Mouse (Mus musculus): ENCODE data around the gene Pold1. TPM values are rescaled to one million over a fixed set of nuclear protein-coding genes. Genes with fewer than 3 reads are reported as not detected.

Gene Pold1
- total and polyA plus RNA-seq, 2 experiments from 2014 or later = 18.3 to 41.8 TPM

DNA sequence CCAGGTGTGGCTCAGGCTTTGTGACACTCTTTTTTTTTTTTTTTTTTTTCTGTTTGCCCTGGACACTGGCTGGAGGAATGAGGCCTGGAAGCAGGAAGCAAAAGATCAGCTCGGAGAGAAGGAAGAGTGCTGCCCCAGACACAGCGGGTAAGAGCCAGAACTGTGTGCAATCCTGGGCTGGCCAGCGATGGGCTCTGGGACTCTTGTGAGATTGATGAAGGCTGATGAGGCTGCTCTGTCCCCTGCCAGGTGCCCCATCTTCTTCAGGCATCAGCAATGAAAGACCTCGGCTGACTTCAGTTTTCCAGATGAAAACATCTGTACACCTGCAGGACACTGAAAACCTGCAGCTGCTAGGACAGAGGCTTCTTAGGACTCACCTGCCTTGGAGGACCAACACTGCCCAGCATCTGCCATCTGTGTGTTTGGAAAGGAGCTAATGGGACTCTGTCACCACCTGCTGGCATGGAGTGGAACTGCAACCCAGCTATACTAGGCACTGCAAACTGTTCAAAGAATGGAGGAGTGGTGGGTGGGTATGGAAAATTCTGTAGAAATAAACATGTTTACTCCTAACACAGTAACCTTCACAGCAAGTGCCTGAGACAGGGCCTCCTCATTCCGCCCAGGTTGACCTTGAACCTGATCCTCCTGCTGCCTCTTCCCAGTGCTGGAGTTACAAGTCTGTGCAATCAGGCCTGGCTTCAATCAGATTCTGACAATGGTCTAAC is 63.6 kb downstream of the Pold1 start:
- no peak for TF ChIP-seq EP300 (IDR thresholded peaks at IDR 0.05; ENCODE audit: low read depth)
- peak; percentile 97 for TF ChIP-seq CTCF (IDR thresholded peaks at IDR 0.05; ENCODE audit: low read depth)
- no peak overlapping the region for H3K4me3 ChIP-seq (ENCODE audit: low read depth, low read length)
- no peaks in the 10 kb centered on the region for H3K27me3 ChIP-seq (ENCODE audit: control insufficient read depth, insufficient read depth, low read length)
- ATAC-seq (ENCODE audit: insufficient read depth, low read depth) = peak; percentile 45; the same call in 1 of the 2 replicates
- H3K9me3 ChIP-seq (replicated peaks; ENCODE audit: control insufficient read depth, low read length) = no peaks in the 10 kb centered on the region
- no peak overlapping the region for H3K4me2 ChIP-seq (ENCODE audit: low read depth, low read length)
- H3K4me1 ChIP-seq (ENCODE audit: control insufficient read depth, insufficient read depth) = peaks cover 12% of the 10 kb centered on the region
- no peaks in the 10 kb centered on the region; the same call in 1 of the 2 replicates for H3K36me3 ChIP-seq (replicated peaks; ENCODE audit: control insufficient read depth, insufficient read depth, low read length)
- 0 out of 2 replicates have a peak overlapping the region, but pooled peaks have one; percentile 8 for H3K27ac ChIP-seq (ENCODE audit: low read depth)
- peak; percentile 62 for DNase-seq (ENCODE audit: low spot score)
- H3K9ac ChIP-seq (replicated peaks; ENCODE audit: low read depth, low read length) = no peak overlapping the region
- 22% methylated on average over 5 of the region's 5 CpGs for WGBS

DNA sequence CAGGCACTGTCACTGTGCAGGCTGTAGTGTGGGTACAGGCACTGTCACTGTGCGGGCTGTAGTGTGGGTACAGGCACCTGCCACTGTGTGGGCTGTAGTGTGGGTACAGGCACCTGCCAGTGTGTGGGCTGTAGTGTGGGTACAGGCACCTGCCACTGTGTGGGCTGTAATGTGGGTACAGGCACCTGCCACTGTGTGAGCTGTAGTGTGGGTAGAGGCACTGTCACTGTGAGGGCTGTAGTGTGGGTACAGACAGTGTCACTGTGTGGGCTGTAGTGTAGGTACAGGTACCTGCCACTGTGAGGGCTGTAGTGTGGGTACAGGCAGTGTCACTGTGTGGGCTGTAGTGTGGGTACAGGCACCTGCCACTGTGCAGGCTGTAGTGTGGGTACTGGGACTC is 64.5 kb downstream of the Pold1 start:
- H3K27me3 ChIP-seq (ENCODE audit: control insufficient read depth, insufficient read depth, low read length) = no peaks in the 10 kb centered on the region
- H3K9ac ChIP-seq (replicated peaks; ENCODE audit: low read depth, low read length) = no peak overlapping the region
- no peak overlapping the region for H3K4me3 ChIP-seq (ENCODE audit: low read depth, low read length)
- TF ChIP-seq EP300 (IDR thresholded peaks at IDR 0.05; ENCODE audit: low read depth) (no peak), CTCF (IDR thresholded peaks at IDR 0.05; ENCODE audit: low read depth) (no peak)
- H3K36me3 ChIP-seq (replicated peaks; ENCODE audit: control insufficient read depth, insufficient read depth, low read length) = no peaks in the 10 kb centered on the region
- ATAC-seq (ENCODE audit: insufficient read depth, low read depth) = no peak
- peaks cover 12% of the 10 kb centered on the region for H3K4me1 ChIP-seq (ENCODE audit: control insufficient read depth, insufficient read depth)
- H3K4me2 ChIP-seq (ENCODE audit: low read depth, low read length) = no peak overlapping the region
- H3K9me3 ChIP-seq (replicated peaks; ENCODE audit: control insufficient read depth, low read length) = no peaks in the 10 kb centered on the region
- no peak for DNase-seq (ENCODE audit: low spot score)
- peak overlapping the region; percentile 8; the same call in 1 of the 2 replicates for H3K27ac ChIP-seq (ENCODE audit: low read depth)
- WGBS = 68% methylated on average over 1 of the region's 1 CpGs

DNA sequence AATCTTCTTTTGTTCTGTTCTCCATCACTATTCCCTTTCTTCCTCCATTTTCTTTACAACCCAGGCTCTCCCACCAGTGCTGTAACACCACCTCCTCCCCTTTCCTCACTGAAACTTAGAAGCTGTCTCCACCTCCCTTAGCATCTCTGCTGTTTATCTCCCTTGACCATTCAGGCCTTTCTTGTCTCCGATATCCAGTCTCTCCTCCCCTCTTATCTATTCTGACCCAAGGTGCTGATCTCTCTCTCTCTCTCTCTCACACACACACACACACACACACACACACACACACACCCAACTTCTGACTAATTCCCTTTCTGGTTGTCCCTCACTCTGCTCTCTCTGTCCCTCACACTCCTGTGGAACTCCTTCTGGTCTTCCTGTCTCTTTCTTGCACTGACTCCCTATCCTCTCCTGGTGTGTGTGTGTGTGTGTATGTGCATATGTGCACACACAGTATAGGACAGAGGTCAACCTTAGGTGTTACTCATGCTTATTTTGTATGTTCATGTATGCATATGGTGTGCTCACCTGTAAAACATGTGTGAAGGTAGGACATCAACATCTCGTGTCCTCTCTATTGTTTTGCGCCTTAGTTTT is 65.7 kb downstream of the Pold1 start:
- Histone ChIP-seq H3K4me3 (ENCODE audit: low read depth, low read length) (no peak overlapping the region), H3K36me3 (replicated peaks; ENCODE audit: control insufficient read depth, insufficient read depth, low read length) (no peaks in the 10 kb centered on the region), H3K27ac (ENCODE audit: low read depth) (peak overlapping the region; percentile 20; the same call in 1 of the 2 replicates), H3K4me1 (ENCODE audit: control insufficient read depth, insufficient read depth) (peaks cover 12% of the 10 kb centered on the region), H3K27me3 (ENCODE audit: control insufficient read depth, insufficient read depth, low read length) (no peaks in the 10 kb centered on the region), H3K9ac (replicated peaks; ENCODE audit: low read depth, low read length) (peak overlapping the region; percentile 26; the same call in 1 of the 2 replicates), H3K9me3 (replicated peaks; ENCODE audit: control insufficient read depth, low read length) (no peaks in the 10 kb centered on the region), H3K4me2 (ENCODE audit: low read depth, low read length) (peak overlapping the region; percentile 30)
- no peak for DNase-seq (ENCODE audit: low spot score)
- no peak for ATAC-seq (ENCODE audit: insufficient read depth, low read depth)
- TF ChIP-seq EP300 (IDR thresholded peaks at IDR 0.05; ENCODE audit: low read depth) (no peak), CTCF (IDR thresholded peaks at IDR 0.05; ENCODE audit: low read depth) (no peak)
- 42% methylated on average over 3 of the region's 3 CpGs for WGBS

Small RNAs within 50 kb of the gene (microRNA-seq; reads per million reads assigned to microRNA genes)
- gene Mir7053 = 0.71 reads per million

Other genes with a start within 250 kb of the Pold1 start
- gene Clec11a, start 241.9 kb downstream of the Pold1 start, total RNA-seq (2014; rRNA removed; ENCODE audit: low replicate concordance) = 1.4 and 1.7 TPM in 2 replicates
- 1.00 and 1.3 TPM in 2 replicates for gene Clec11a, start 241.9 kb downstream of the Pold1 start, polyA plus RNA-seq (2015; fragmentation: Nextera tagmentation; extraction: Ambion mirVana)
- 0.19 and 0.61 TPM in 2 replicates for gene Shank1, start 238.6 kb downstream of the Pold1 start, total RNA-seq (2014; rRNA removed; ENCODE audit: low replicate concordance)
- gene Shank1, start 238.6 kb downstream of the Pold1 start, polyA plus RNA-seq (2015; fragmentation: Nextera tagmentation; extraction: Ambion mirVana) = 0.33 and 0.36 TPM in 2 replicates
- 0.58 and 3.1 TPM in 2 replicates for gene Syt3, start 164.7 kb downstream of the Pold1 start, total RNA-seq (2014; rRNA removed; ENCODE audit: low replicate concordance)
- 0.81 and 0.86 TPM in 2 replicates for gene Syt3, start 164.7 kb downstream of the Pold1 start, polyA plus RNA-seq (2015; fragmentation: Nextera tagmentation; extraction: Ambion mirVana)
- not detected in 2 replicates for gene 1700008O03Rik, start 163.0 kb downstream of the Pold1 start, total RNA-seq (2014; rRNA removed; ENCODE audit: low replicate concordance)
- 0.14 and 0.52 TPM in 2 replicates for gene 1700008O03Rik, start 163.0 kb downstream of the Pold1 start, polyA plus RNA-seq (2015; fragmentation: Nextera tagmentation; extraction: Ambion mirVana)
- gene Lrrc4b, start 119.8 kb downstream of the Pold1 start, total RNA-seq (2014; rRNA removed; ENCODE audit: low replicate concordance) = 55.6 and 89.5 TPM in 2 replicates
- gene Lrrc4b, start 119.8 kb downstream of the Pold1 start, polyA plus RNA-seq (2015; fragmentation: Nextera tagmentation; extraction: Ambion mirVana) = 2.8 TPM in 2 replicates
- gene Aspdh, start 83.5 kb downstream of the Pold1 start, total RNA-seq (2014; rRNA removed; ENCODE audit: low replicate concordance) = 7.5 TPM in 1 of 2 replicates, not detected in the other
- gene Aspdh, start 83.5 kb downstream of the Pold1 start, polyA plus RNA-seq (2015; fragmentation: Nextera tagmentation; extraction: Ambion mirVana) = 0.40 and 0.86 TPM in 2 replicates
- 123 and 143 TPM in 2 replicates for gene Josd2, start 80.9 kb downstream of the Pold1 start, total RNA-seq (2014; rRNA removed; ENCODE audit: low replicate concordance)
- gene Josd2, start 80.9 kb downstream of the Pold1 start, polyA plus RNA-seq (2015; fragmentation: Nextera tagmentation; extraction: Ambion mirVana) = 91.2 and 105 TPM in 2 replicates
- gene Emc10, start 52.3 kb downstream of the Pold1 start, total RNA-seq (2014; rRNA removed; ENCODE audit: low replicate concordance) = 206 and 212 TPM in 2 replicates
- 67.0 and 73.2 TPM in 2 replicates for gene Emc10, start 52.3 kb downstream of the Pold1 start, polyA plus RNA-seq (2015; fragmentation: Nextera tagmentation; extraction: Ambion mirVana)
- 3.2 and 4.3 TPM in 2 replicates for gene Fam71e1, start 52.3 kb downstream of the Pold1 start, total RNA-seq (2014; rRNA removed; ENCODE audit: low replicate concordance)
- 11.4 and 12.5 TPM in 2 replicates for gene Fam71e1, start 52.3 kb downstream of the Pold1 start, polyA plus RNA-seq (2015; fragmentation: Nextera tagmentation; extraction: Ambion mirVana)
- gene Mybpc2, start 24.2 kb downstream of the Pold1 start, total RNA-seq (2014; rRNA removed; ENCODE audit: low replicate concordance) = 3.3 and 4.5 TPM in 2 replicates
- gene Mybpc2, start 24.2 kb downstream of the Pold1 start, polyA plus RNA-seq (2015; fragmentation: Nextera tagmentation; extraction: Ambion mirVana) = 2.5 and 2.6 TPM in 2 replicates
- gene Spib, start 16.8 kb downstream of the Pold1 start, total RNA-seq (2014; rRNA removed; ENCODE audit: low replicate concordance) = 1.2 and 2.6 TPM in 2 replicates
- 0.11 and 0.12 TPM in 2 replicates for gene Spib, start 16.8 kb downstream of the Pold1 start, polyA plus RNA-seq (2015; fragmentation: Nextera tagmentation; extraction: Ambion mirVana)
- 60.9 and 70.3 TPM in 2 replicates for gene Nr1h2, start 5.1 kb upstream of the Pold1 start, total RNA-seq (2014; rRNA removed; ENCODE audit: low replicate concordance)
- 50.1 and 51.3 TPM in 2 replicates for gene Nr1h2, start 5.1 kb upstream of the Pold1 start, polyA plus RNA-seq (2015; fragmentation: Nextera tagmentation; extraction: Ambion mirVana)
- 1.2 TPM in 1 of 2 replicates, not detected in the other for gene Napsa, start 23.5 kb upstream of the Pold1 start, total RNA-seq (2014; rRNA removed; ENCODE audit: low replicate concordance)
- 0.65 and 0.81 TPM in 2 replicates for gene Napsa, start 23.5 kb upstream of the Pold1 start, polyA plus RNA-seq (2015; fragmentation: Nextera tagmentation; extraction: Ambion mirVana)
- not detected in 2 replicates for gene Kcnc3, start 41.8 kb upstream of the Pold1 start, total RNA-seq (2014; rRNA removed; ENCODE audit: low replicate concordance)
- not detected in 2 replicates for gene Kcnc3, start 41.8 kb upstream of the Pold1 start, polyA plus RNA-seq (2015; fragmentation: Nextera tagmentation; extraction: Ambion mirVana)
- gene Myh14, start 122.0 kb upstream of the Pold1 start, total RNA-seq (2014; rRNA removed; ENCODE audit: low replicate concordance) = 2.9 TPM in 2 replicates
- gene Myh14, start 122.0 kb upstream of the Pold1 start, polyA plus RNA-seq (2015; fragmentation: Nextera tagmentation; extraction: Ambion mirVana) = 0.89 and 1.4 TPM in 2 replicates
- not detected in 2 replicates for gene Izumo2, start 159.9 kb upstream of the Pold1 start, total RNA-seq (2014; rRNA removed; ENCODE audit: low replicate concordance)
- gene Izumo2, start 159.9 kb upstream of the Pold1 start, polyA plus RNA-seq (2015; fragmentation: Nextera tagmentation; extraction: Ambion mirVana) = not detected in 2 replicates
- 25.7 and 31.7 TPM in 2 replicates for gene Vrk3, start 199.6 kb upstream of the Pold1 start, total RNA-seq (2014; rRNA removed; ENCODE audit: low replicate concordance)
- gene Vrk3, start 199.6 kb upstream of the Pold1 start, polyA plus RNA-seq (2015; fragmentation: Nextera tagmentation; extraction: Ambion mirVana) = 28.7 and 32.9 TPM in 2 replicates
- 0.46 TPM in 1 of 2 replicates, not detected in the other for gene Zfp473, start 202.2 kb upstream of the Pold1 start, total RNA-seq (2014; rRNA removed; ENCODE audit: low replicate concordance)
- gene Zfp473, start 202.2 kb upstream of the Pold1 start, polyA plus RNA-seq (2015; fragmentation: Nextera tagmentation; extraction: Ambion mirVana) = 0.15 TPM in 2 replicates